Mouse (Mus musculus): Measurements from ENCODE around the gene Hist2h2ab. TPM values are rescaled to one million over a fixed set of nuclear protein-coding genes. Genes with fewer than 3 reads are reported as not detected.

The Hist2h2ab gene
- total and polyA plus RNA-seq, 2 experiments = 0.81 to 8.9 TPM

DNA sequence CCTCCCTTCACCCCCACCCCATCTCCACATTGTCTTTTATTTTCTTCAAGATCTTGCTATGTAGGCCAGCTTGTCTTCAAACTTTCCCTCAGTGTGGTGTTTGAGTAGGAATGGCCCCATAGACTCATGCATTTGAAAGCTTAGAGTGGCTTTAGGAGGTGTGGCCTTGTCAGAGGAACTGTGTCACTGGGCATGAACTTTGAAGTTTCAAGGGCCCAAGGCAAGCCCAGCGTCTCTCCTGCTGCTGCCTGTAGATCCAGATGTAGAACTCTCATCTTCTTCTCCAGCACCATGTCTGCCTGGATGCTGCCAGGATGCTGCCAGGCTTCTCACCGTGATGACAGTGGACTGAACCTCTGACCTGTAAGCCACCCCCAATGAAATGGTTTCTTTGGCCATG lies 9.2 kb downstream of the Hist2h2ab start:
- Histone ChIP-seq H3K4me3 (ENCODE audit: insufficient read depth, low read depth, low read length) (no peak overlapping the region), H3K9ac (ENCODE audit: low read depth, low read length) (no peak overlapping the region), H3K79me2 (ENCODE audit: control insufficient read depth, insufficient read depth, low read length) (no peaks in the 10 kb centered on the region), H3K36me3 (ENCODE audit: control insufficient read depth, insufficient read depth, low read length) (no peaks in the 10 kb centered on the region), H3K27me3 (ENCODE audit: control insufficient read depth, insufficient read depth, low read length) (no peaks in the 10 kb centered on the region), H3K4me1 (ENCODE audit: control insufficient read depth, insufficient read depth, low read length) (no peaks in the 10 kb centered on the region), H3K27ac (replicated peaks; ENCODE audit: insufficient read depth, low read depth, low read length) (no peak overlapping the region)
- 74% methylated on average over 2 of the region's 2 CpGs for WGBS
- no peak for TF ChIP-seq CTCF (IDR thresholded peaks at IDR 0.05; ENCODE audit: low read depth, low read length)
- no peak for TF ChIP-seq POLR2A (IDR thresholded peaks at IDR 0.05; ENCODE audit: extremely low read depth, insufficient read depth, low read length)
- DNase-seq (ENCODE audit: extremely low read depth, low read depth, low spot score) = no peak

DNA sequence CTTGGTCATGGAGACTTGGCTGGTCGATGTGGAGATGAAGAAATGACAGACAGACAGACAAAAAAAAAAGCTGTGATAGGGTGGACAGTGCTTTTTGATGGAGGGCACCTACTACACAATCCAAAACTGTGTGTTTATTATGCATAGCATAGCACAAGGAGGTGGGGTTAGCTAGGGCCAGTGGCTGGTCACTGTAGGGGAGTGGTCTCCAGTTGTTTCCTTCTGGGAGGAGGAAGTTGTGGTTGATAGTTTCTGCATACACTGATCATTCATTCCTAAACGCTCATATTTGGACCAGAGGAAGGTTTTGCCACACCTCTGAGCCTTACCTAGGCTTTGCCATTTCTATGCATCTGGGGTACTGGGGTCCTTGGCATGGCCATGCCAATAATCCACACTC lies 10.7 kb downstream of the Hist2h2ab start:
- 78% methylated on average over 2 of the region's 2 CpGs for WGBS
- DNase-seq (ENCODE audit: extremely low read depth, low read depth, low spot score) = no peak

GRCm38 (mm10) chr3:96230910-96231757 lies 11.5 kb downstream of the Hist2h2ab start:
- 76% methylated on average over 4 of the region's 4 CpGs for WGBS

More for the DNA sequence above, 10.7 kb downstream of the Hist2h2ab start:
- no peaks in the 10 kb centered on the region for H3K4me1 ChIP-seq (ENCODE audit: control insufficient read depth, insufficient read depth, low read length)
- TF ChIP-seq CTCF (IDR thresholded peaks at IDR 0.05; ENCODE audit: low read depth, low read length) = no peak
- no peak for TF ChIP-seq POLR2A (IDR thresholded peaks at IDR 0.05; ENCODE audit: extremely low read depth, insufficient read depth, low read length)
- no peak overlapping the region for H3K4me3 ChIP-seq (ENCODE audit: insufficient read depth, low read depth, low read length)
- H3K79me2 ChIP-seq (ENCODE audit: control insufficient read depth, insufficient read depth, low read length) = no peaks in the 10 kb centered on the region
- no peaks in the 10 kb centered on the region for H3K27me3 ChIP-seq (ENCODE audit: control insufficient read depth, insufficient read depth, low read length)
- H3K36me3 ChIP-seq (ENCODE audit: control insufficient read depth, insufficient read depth, low read length) = no peaks in the 10 kb centered on the region
- H3K27ac ChIP-seq (replicated peaks; ENCODE audit: insufficient read depth, low read depth, low read length) = no peak overlapping the region
- H3K9ac ChIP-seq (ENCODE audit: low read depth, low read length) = no peak overlapping the region

GRCm38 (mm10) chr3:96231758-96232120 lies 12.1 kb downstream of the Hist2h2ab start:
- Histone ChIP-seq H3K79me2 (ENCODE audit: control insufficient read depth, insufficient read depth, low read length) (no peaks in the 10 kb centered on the region), H3K27me3 (ENCODE audit: control insufficient read depth, insufficient read depth, low read length) (no peaks in the 10 kb centered on the region), H3K4me3 (ENCODE audit: insufficient read depth, low read depth, low read length) (no peak overlapping the region), H3K9ac (ENCODE audit: low read depth, low read length) (no peak overlapping the region), H3K36me3 (ENCODE audit: control insufficient read depth, insufficient read depth, low read length) (no peaks in the 10 kb centered on the region), H3K27ac (replicated peaks; ENCODE audit: insufficient read depth, low read depth, low read length) (no peak overlapping the region), H3K4me1 (ENCODE audit: control insufficient read depth, insufficient read depth, low read length) (no peaks in the 10 kb centered on the region)
- TF ChIP-seq POLR2A (IDR thresholded peaks at IDR 0.05; ENCODE audit: extremely low read depth, insufficient read depth, low read length) = no peak
- no peak for TF ChIP-seq CTCF (IDR thresholded peaks at IDR 0.05; ENCODE audit: low read depth, low read length)
- no peak for DNase-seq (ENCODE audit: extremely low read depth, low read depth, low spot score)
- WGBS = 52% methylated on average over 2 of the region's 2 CpGs

More at GRCm38 (mm10) chr3:96230910-96231757, 11.5 kb downstream of the Hist2h2ab start:
- H3K27ac ChIP-seq (replicated peaks; ENCODE audit: insufficient read depth, low read depth, low read length) = no peak overlapping the region
- DNase-seq (ENCODE audit: extremely low read depth, low read depth, low spot score) = no peak
- no peak overlapping the region for H3K4me3 ChIP-seq (ENCODE audit: insufficient read depth, low read depth, low read length)
- TF ChIP-seq POLR2A (IDR thresholded peaks at IDR 0.05; ENCODE audit: extremely low read depth, insufficient read depth, low read length) = no peak
- TF ChIP-seq CTCF (IDR thresholded peaks at IDR 0.05; ENCODE audit: low read depth, low read length) = no peak
- H3K4me1 ChIP-seq (ENCODE audit: control insufficient read depth, insufficient read depth, low read length) = no peaks in the 10 kb centered on the region
- H3K36me3 ChIP-seq (ENCODE audit: control insufficient read depth, insufficient read depth, low read length) = no peaks in the 10 kb centered on the region
- H3K79me2 ChIP-seq (ENCODE audit: control insufficient read depth, insufficient read depth, low read length) = no peaks in the 10 kb centered on the region
- H3K27me3 ChIP-seq (ENCODE audit: control insufficient read depth, insufficient read depth, low read length) = no peaks in the 10 kb centered on the region
- no peak overlapping the region for H3K9ac ChIP-seq (ENCODE audit: low read depth, low read length)

DNA sequence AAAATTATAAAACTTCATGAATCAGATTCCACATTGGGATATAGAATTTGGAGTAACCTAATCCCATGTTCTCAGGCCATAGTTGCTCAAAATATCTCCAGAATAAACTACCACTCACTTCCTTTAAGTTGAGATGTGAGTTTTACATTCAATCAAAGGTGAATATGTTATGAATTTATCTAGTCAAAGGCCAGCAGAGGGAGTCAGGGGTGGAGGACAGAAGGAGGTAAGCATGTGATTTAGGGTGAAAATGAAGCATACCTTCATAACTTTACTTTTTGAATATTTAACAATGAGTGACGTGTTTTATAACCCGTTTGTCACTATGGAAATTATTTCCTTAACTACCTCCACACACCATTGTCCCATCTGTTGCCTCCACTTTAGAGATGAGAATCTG lies 15.2 kb downstream of the Hist2h2ab start:
- TF ChIP-seq CTCF (IDR thresholded peaks at IDR 0.05; ENCODE audit: low read depth, low read length) = no peak
- no peak for TF ChIP-seq POLR2A (IDR thresholded peaks at IDR 0.05; ENCODE audit: extremely low read depth, insufficient read depth, low read length)
- no peak overlapping the region for H3K4me3 ChIP-seq (ENCODE audit: insufficient read depth, low read depth, low read length)
- no peak overlapping the region for H3K27ac ChIP-seq (replicated peaks; ENCODE audit: insufficient read depth, low read depth, low read length)
- H3K9ac ChIP-seq (ENCODE audit: low read depth, low read length) = no peak overlapping the region
- H3K4me1 ChIP-seq (ENCODE audit: control insufficient read depth, insufficient read depth, low read length) = peaks cover 5% of the 10 kb centered on the region; the same call in 1 of the 2 replicates
- no peaks in the 10 kb centered on the region for H3K79me2 ChIP-seq (ENCODE audit: control insufficient read depth, insufficient read depth, low read length)
- H3K27me3 ChIP-seq (ENCODE audit: control insufficient read depth, insufficient read depth, low read length) = no peaks in the 10 kb centered on the region
- no peak for DNase-seq (ENCODE audit: extremely low read depth, low read depth, low spot score)
- H3K36me3 ChIP-seq (ENCODE audit: control insufficient read depth, insufficient read depth, low read length) = no peaks in the 10 kb centered on the region
- WGBS = 94% methylated on average over 2 of the region's 2 CpGs

- no peak for TF ChIP-seq POLR2A (IDR thresholded peaks at IDR 0.05; ENCODE audit: extremely low read depth, insufficient read depth, low read length)
- no peak for TF ChIP-seq CTCF (IDR thresholded peaks at IDR 0.05; ENCODE audit: low read depth, low read length)
- Histone ChIP-seq H3K4me3 (ENCODE audit: insufficient read depth, low read depth, low read length) (no peak overlapping the region), H3K4me1 (ENCODE audit: control insufficient read depth, insufficient read depth, low read length) (peaks cover 5% of the 10 kb centered on the region; the same call in 1 of the 2 replicates), H3K27me3 (ENCODE audit: control insufficient read depth, insufficient read depth, low read length) (no peaks in the 10 kb centered on the region), H3K27ac (replicated peaks; ENCODE audit: insufficient read depth, low read depth, low read length) (no peak overlapping the region), H3K36me3 (ENCODE audit: control insufficient read depth, insufficient read depth, low read length) (no peaks in the 10 kb centered on the region), H3K9ac (ENCODE audit: low read depth, low read length) (no peak overlapping the region), H3K79me2 (ENCODE audit: control insufficient read depth, insufficient read depth, low read length) (no peaks in the 10 kb centered on the region)
- no peak for DNase-seq (ENCODE audit: extremely low read depth, low read depth, low spot score)
- 75% methylated on average over 3 of the region's 3 CpGs for WGBS
Observed at GRCm38 (mm10) chr3:96235836-96236235, 16.2 kb downstream of the Hist2h2ab start.

Data from liver, adult 2 months (tissue).